Mouse (Mus musculus) thymus, adult 2 months (tissue): ENCODE data around the gene E130308A19Rik.

ENCODE experiments used
- CTCF ChIP-seq: fragments of 200-500 bp; IDR thresholded peaks from 2 replicates; pipeline ENCODE4 v1.5.1; 2012; ENCODE audit warnings: mild to moderate bottlenecking, control low read depth, low read length, moderate library complexity, borderline replicate concordance; ENCODE audit not compliant: control insufficient read depth, poor library complexity, insufficient read depth; ENCODE audit errors: extremely low read depth
- POLR2A ChIP-seq: fragments of 200-500 bp; IDR thresholded peaks from 2 replicates; pipeline ENCODE4 v1.6.1; 2012; ENCODE audit warnings: mild to moderate bottlenecking, low read length, control low read depth, moderate library complexity; ENCODE audit not compliant: control insufficient read depth, poor library complexity, insufficient read depth; ENCODE audit errors: extremely low read depth

DNA sequence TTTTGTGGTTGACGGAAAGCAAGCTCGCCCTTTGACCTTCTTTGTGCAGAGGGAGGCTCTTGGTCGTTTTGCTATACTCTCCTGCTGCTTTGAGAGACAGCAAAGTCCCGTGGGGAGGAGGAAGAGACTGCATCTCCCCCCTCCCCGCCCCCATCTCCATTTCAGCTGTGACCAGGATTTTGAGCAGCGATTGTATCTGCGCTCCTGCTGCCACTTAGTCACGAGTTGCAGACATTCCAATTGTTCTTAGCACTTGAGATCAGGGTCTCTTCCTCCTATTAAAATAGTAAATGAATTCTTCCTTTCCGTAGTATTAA, 180.8 kb downstream of the E130308A19Rik start:
- TF ChIP-seq CTCF: no peak
- no peak for TF ChIP-seq POLR2A
